Mouse (Mus musculus) C2C12 (cell line): Measurements from ENCODE around the gene Ccdc40. TPM values are rescaled to one million over a fixed set of nuclear protein-coding genes. Genes with fewer than 3 reads are reported as not detected.
"Not testable (repeated sequence)": the region's sequence is repeated elsewhere in the genome, so short reads cannot be mapped to it uniquely, and the experiment has no call there.

ENCODE experiments used
- H3K27me3 ChIP-seq: one replicate; pipeline ENCODE4 v1.6.1; 2011; ENCODE audit not compliant: control insufficient read depth, insufficient read depth, insufficient read length
- H3K36me3 ChIP-seq: one replicate; pipeline ENCODE4 v1.6.1; 2011; ENCODE audit not compliant: control insufficient read depth, insufficient read depth
- H3K4me3 ChIP-seq: one replicate; pipeline ENCODE4 v1.5.1; 2011; ENCODE audit warnings: mild to moderate bottlenecking, control low read depth; ENCODE audit not compliant: poor library complexity, insufficient read depth, severe bottlenecking
- H3K79me2 ChIP-seq: one replicate; pipeline ENCODE4 v1.6.1; 2011; ENCODE audit not compliant: control insufficient read depth, insufficient read depth
- H3K79me3 ChIP-seq: one replicate; pipeline ENCODE4 v1.6.1; 2011; ENCODE audit warnings: low read depth, control low read depth
- H3ac ChIP-seq: one replicate; pipeline ENCODE3; 2011; ENCODE audit warnings: low read depth; ENCODE audit not compliant: control insufficient read depth, insufficient read length
- CEBPB ChIP-seq: IDR thresholded peaks from one replicate; pipeline ENCODE4 v1.6.1; 2011; ENCODE audit warnings: low read depth, mild to moderate bottlenecking, control low read depth, moderate library complexity
- CTCF ChIP-seq: IDR thresholded peaks from one replicate; pipeline ENCODE4 v1.5.1; 2011; ENCODE audit not compliant: control insufficient read depth, insufficient read depth, insufficient read length
- FOSL1 ChIP-seq: IDR thresholded peaks from one replicate; pipeline ENCODE4 v1.8.0; 2011; ENCODE audit warnings: mild to moderate bottlenecking, low read length; ENCODE audit not compliant: poor library complexity, insufficient read depth, severe bottlenecking
- MAX ChIP-seq: IDR thresholded peaks from one replicate; pipeline ENCODE4 v1.6.1; 2011; ENCODE audit warnings: mild to moderate bottlenecking, control low read depth
- MYOD1 ChIP-seq: IDR thresholded peaks from one replicate; pipeline ENCODE4 v1.6.1; 2011; ENCODE audit warnings: low read depth; ENCODE audit not compliant: control insufficient read depth, insufficient read length
- MYOG ChIP-seq: IDR thresholded peaks from one replicate; pipeline ENCODE4 v1.6.1; 2011; ENCODE audit not compliant: control insufficient read depth, insufficient read length; ENCODE audit errors: extremely low read depth
- USF1 ChIP-seq: IDR thresholded peaks from one replicate; pipeline ENCODE4 v1.6.1; 2011; ENCODE audit warnings: low read depth, mild to moderate bottlenecking, control low read depth, moderate library complexity
- polyA plus RNA-seq: library from polyadenylated mRNA; unstranded; fragments of >200 nt; fragmentation: generic; extraction: Trizol; gene quantifications from one replicate; pipeline ENCODE4 v1.2.1, GENCODE M21; 2012; ENCODE audit warnings: missing spikeins

The Ccdc40 gene
- polyA plus RNA-seq, 1 experiment = 0.12 TPM

DNA sequence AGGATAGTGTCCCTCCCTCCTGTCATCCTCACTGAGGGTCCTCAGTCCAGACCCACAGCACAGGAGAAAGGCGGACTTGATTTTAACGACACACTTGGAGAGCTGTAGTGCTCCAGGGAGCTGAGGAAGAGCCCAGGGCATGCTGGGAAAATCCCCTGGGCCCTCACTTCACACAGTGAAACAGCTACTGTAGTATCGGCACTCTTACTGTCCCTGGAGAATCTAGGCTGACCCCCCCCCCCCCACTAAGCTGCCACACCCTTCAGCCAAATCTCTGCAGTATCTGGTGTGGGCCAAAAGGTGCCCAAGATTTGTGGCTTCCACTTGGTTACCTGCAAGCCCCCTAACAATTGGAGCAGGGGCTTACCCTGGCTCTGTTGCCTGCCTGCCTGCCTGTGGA, 8.6 kb downstream of the Ccdc40 start:
- Histone ChIP-seq H3K36me3 (no peaks in the 10 kb centered on the region), H3K79me2 (no peaks in the 10 kb centered on the region), H3K4me3 (no peak overlapping the region), H3K79me3 (no peaks in the 10 kb centered on the region), H3K27me3 (peaks cover 14% of the 10 kb centered on the region), H3ac (no peak overlapping the region)
- TF ChIP-seq USF1 (no peak), MAX (no peak), MYOG (no peak), FOSL1 (no peak), MYOD1 (no peak), CTCF (no peak), CEBPB (no peak)

DNA sequence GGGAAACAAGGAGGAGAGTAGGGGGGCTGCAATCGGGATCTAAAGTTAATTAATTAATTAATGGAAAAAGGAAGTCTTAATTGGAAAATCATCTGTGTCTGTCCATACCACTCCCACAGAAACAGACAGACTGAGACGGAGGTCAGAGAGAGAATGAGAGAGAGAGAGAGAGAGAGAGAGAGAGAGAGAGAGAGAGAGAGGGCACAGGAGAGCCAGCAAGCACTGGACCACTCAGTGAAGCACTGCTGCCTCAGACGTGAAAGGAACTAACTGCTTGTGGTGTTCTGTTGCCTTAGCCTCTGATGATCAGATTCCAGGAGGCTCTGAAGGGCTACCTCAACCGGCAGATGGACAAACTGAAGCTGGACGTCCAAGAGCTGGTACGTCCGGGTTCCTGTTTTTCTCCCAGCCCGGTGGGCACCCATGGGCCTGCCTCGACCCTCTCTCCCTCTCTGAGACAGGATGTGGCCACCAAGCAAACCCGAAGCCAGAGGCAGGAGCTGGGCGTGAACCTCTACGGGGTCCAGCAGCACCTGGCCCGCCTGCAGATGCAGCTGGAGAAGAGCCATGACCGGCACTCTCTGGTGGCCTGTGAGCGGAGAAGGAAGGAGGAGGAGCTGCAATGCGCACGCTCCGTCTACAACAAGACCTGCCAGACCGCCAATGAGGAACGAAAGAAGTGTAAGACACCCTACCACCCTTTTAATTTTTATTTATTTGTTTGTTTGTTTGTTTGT, 9.4 kb downstream of the Ccdc40 start:
- no peaks in the 10 kb centered on the region for H3K79me2 ChIP-seq
- H3K4me3 ChIP-seq = no peak overlapping the region
- no peak overlapping the region for H3ac ChIP-seq
- no peaks in the 10 kb centered on the region for H3K36me3 ChIP-seq
- no peaks in the 10 kb centered on the region for H3K79me3 ChIP-seq
- peaks cover 13% of the 10 kb centered on the region for H3K27me3 ChIP-seq
- no peak for TF ChIP-seq MYOD1
- TF ChIP-seq CEBPB = no peak
- no peak for TF ChIP-seq CTCF
- TF ChIP-seq MAX = no peak
- TF ChIP-seq USF1 = no peak
- no peak for TF ChIP-seq FOSL1
- no peak for TF ChIP-seq MYOG

DNA sequence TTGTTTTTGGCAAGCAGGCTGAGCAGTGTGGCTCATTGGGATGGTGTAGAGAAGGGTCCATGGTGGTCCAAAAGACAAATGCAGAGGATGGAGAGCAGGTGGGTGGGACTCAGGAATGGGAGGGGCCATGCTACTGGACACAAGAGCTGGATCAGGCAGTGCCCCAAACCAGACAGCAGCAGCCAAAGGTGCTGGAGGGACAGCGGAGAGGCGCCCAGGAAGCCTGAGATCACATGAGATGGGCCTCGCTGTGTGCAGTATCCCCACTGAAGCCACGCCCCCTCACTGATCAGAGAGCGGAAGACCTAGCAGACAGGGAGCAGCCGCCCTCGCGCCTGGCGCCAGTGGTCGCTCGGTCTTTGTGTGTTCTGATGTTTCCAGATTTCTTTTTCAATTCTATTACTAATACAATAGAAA, 9.9 kb downstream of the Ccdc40 start:
- Histone ChIP-seq H3ac (no peak overlapping the region), H3K4me3 (no peak overlapping the region), H3K79me2 (no peaks in the 10 kb centered on the region)

DNA sequence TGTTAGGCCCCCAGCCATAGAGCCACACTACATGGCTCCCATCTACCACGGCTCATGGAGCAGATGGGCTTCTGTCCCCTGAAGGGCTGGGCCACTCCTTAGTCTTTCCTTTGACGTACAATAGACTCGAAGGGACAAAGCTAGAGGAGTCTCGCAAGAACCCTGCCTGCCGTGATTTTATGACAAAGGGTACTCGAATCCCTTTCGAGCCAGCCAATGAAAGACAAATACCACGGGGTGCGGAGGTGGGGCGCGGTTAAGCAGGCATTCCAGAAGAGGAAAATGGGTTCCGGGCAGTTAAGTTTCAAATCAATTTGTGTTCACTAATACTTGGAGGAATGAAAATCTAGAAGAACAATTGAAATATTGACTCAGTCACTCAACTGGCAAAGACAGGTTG, 11.1 kb downstream of the Ccdc40 start:
- TF ChIP-seq MYOG = no peak
- TF ChIP-seq FOSL1 = no peak
- TF ChIP-seq MAX = no peak
- no peak for TF ChIP-seq USF1
- TF ChIP-seq CEBPB = no peak
- no peak for TF ChIP-seq MYOD1
- no peak for TF ChIP-seq CTCF
- no peak overlapping the region for H3ac ChIP-seq
- no peaks in the 10 kb centered on the region for H3K79me2 ChIP-seq
- H3K4me3 ChIP-seq = no peak overlapping the region
- H3K79me3 ChIP-seq = no peaks in the 10 kb centered on the region
- H3K36me3 ChIP-seq = no peaks in the 10 kb centered on the region
- H3K27me3 ChIP-seq = peaks cover 16% of the 10 kb centered on the region

More for the DNA sequence above, 9.9 kb downstream of the Ccdc40 start:
- Histone ChIP-seq H3K79me3 (no peaks in the 10 kb centered on the region), H3K36me3 (no peaks in the 10 kb centered on the region), H3K27me3 (peaks cover 13% of the 10 kb centered on the region)
- TF ChIP-seq USF1 (no peak), CTCF (no peak), FOSL1 (no peak)

DNA sequence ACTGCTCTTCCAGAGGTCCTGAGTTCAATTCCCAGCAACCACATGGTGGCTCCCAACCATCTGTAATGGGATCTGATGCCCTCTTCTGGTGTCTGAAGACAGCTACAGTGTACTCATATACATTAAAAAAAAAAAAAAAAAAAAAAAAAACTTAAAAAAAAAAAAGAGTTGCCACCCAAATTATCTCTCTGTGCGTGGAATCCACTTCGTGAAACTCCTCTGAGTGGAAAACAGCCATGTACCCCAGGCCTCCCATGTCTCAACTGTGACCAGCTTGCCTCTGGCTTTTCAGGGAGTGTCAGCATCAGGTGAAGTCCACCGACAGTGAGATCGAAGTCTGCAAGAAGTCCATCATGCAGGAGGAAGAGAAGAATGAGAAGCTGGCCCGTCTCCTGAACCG, 17.2 kb downstream of the Ccdc40 start:
- H3K36me3 ChIP-seq, H3K79me2 ChIP-seq, H3K4me3 ChIP-seq, H3K79me3 ChIP-seq, H3ac ChIP-seq: not testable (repeated sequence)
- H3K27me3 ChIP-seq = peaks cover 19% of the 10 kb centered on the region

DNA sequence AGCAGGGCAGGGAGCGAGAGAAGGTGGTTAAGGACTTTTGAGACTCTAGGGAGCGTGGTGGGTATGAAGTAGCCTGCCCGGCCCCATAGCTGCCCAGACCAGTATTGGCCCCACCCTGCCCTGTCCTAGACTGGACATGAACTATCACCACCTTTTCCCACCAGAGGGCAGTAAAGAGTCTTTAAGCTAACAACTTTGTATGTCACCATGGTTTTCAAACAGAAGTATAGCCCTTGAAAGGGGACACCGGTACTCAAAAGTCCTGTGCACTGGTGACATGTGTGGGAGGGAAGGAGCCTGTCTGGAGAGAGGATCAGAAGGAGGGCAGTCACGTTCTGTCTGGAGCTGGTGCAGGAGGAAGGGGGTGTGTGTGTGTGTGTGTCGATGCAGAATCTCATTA, 20.6 kb downstream of the Ccdc40 start:
- TF ChIP-seq CTCF = peak; percentile 14
- TF ChIP-seq CEBPB = no peak
- Histone ChIP-seq H3K4me3 (no peak overlapping the region), H3K27me3 (peaks cover 23% of the 10 kb centered on the region), H3K79me2 (no peaks in the 10 kb centered on the region), H3K79me3 (no peaks in the 10 kb centered on the region), H3K36me3 (no peaks in the 10 kb centered on the region), H3ac (no peak overlapping the region)
